Mouse (Mus musculus) G1E (cell line): ENCODE results near the gene AU018091. TPM values are rescaled to one million over a fixed set of nuclear protein-coding genes. Genes with fewer than 3 reads are reported as not detected.

Experiments used
- ATAC-seq: 2 replicates; pipeline ENCODE4 v1.8.0; 2016; ENCODE audit warnings: mild to moderate bottlenecking; ENCODE audit not compliant: insufficient number of reproducible peaks, poor library complexity, low FRiP score, severe bottlenecking; ENCODE audit errors: extremely low read depth
- DNase-seq: peaks from one replicate; pipeline ENCODE4 v3.0.0; 2012; ENCODE audit warnings: low spot score
- H3K27me3 ChIP-seq: 2 replicates; pipeline ENCODE4 v1.6.1; 2012; ENCODE audit warnings: mild to moderate bottlenecking, low read length, inconsistent platforms; ENCODE audit not compliant: insufficient read depth
- H3K36me3 ChIP-seq: replicated peaks from 2 replicates; pipeline ENCODE3; 2012; ENCODE audit warnings: mild to moderate bottlenecking, inconsistent platforms
- H3K4me1 ChIP-seq: 2 replicates; pipeline ENCODE4 v1.6.1; 2012; ENCODE audit warnings: low read depth, low read length, inconsistent platforms, mixed read lengths; ENCODE audit not compliant: insufficient read depth
- H3K4me3 ChIP-seq: 2 replicates; pipeline ENCODE4 v1.5.1; 2012; ENCODE audit warnings: low read depth, mild to moderate bottlenecking, inconsistent platforms, low read length, moderate library complexity, mixed read lengths
- H3K9me3 ChIP-seq: replicated peaks from 2 replicates; pipeline ENCODE4 v1.6.1; 2012; ENCODE audit warnings: inconsistent platforms
- CTCF ChIP-seq: IDR thresholded peaks from 2 replicates; pipeline ENCODE4 v1.5.1; 2012; ENCODE audit warnings: low read depth, low read length, inconsistent platforms, mixed read lengths
- GATA1 ChIP-seq: IDR thresholded peaks from 2 replicates; pipeline ENCODE4 v1.6.1; 2012; ENCODE audit warnings: borderline replicate concordance, low read length, inconsistent platforms, mixed read lengths
- GATA2 ChIP-seq: IDR thresholded peaks from 2 replicates; pipeline ENCODE4 v1.6.1; 2012; ENCODE audit warnings: low read depth, low read length, inconsistent platforms, borderline replicate concordance
- POLR2AphosphoS5 ChIP-seq: IDR thresholded peaks from 2 replicates; pipeline ENCODE4 v1.6.1; 2012; ENCODE audit warnings: low read depth, low read length, inconsistent platforms; ENCODE audit not compliant: insufficient replicate concordance
- TAL1 ChIP-seq: conservative IDR thresholded peaks from 2 replicates; pipeline ENCODE4 v1.6.1; 2012; ENCODE audit warnings: low read depth, low read length, inconsistent platforms, mixed read lengths
- polyA plus RNA-seq: library from polyadenylated mRNA; stranded (reverse); fragments of >175 nt; gene quantifications from 2 replicates; pipeline ENCODE4 v1.2.3, GENCODE M21; 2012
- total RNA-seq, 2 experiments: library from RNA; stranded (forward) in 1 of 2; stranded (reverse) in 1 of 2; fragments of 200-1000 nt in 1 of 2; fragments of >200 nt in 1 of 2; fragmentation: Nextera tagmentation in 1 of 2; gene quantifications; 2 replicates each; pipeline ENCODE4 v1.2.3; 2014 to 2017

The AU018091 gene
- total RNA-seq (2014; fragmentation: Nextera tagmentation), result not detected in 2 replicates
- total RNA-seq (2017), result 0.05 TPM in 1 of 2 replicates, not detected in the other
- not detected in 2 replicates for polyA plus RNA-seq

DNA sequence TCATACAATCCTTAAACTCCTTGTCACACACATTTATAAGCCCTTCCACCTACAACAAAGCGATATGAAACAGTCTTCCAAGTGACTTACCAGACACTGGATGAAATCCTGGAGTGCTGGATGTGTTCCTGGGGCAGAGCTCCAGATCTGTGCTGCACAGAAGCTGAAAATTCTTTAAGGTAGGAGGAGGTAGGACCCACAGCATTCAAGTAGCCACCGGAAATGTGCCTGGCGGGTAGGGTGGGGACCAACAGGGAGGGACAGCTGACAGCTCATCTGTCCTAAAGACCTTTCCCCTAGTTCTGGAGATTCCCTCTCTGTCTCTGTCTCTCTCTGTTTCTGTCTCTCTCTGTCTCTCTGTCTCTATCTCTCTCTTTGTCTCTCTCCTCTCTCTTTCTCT lies at the start of gene AU018091:
Gene AU018091 (minus strand): TSS at position 279 of the 400 bp plus-strand sequence.
- Histone ChIP-seq H3K9me3 (no peaks in the 10 kb centered on the region), H3K4me3 (no peak within 1 kb of the TSS), H3K36me3 (no peaks in the 10 kb centered on the region), H3K27me3 (no peaks in the 10 kb centered on the region), H3K4me1 (no peaks in the 10 kb centered on the region)
- no peak for TF ChIP-seq TAL1
- TF ChIP-seq GATA2, result no peak
- no peak for TF ChIP-seq GATA1
- TF ChIP-seq POLR2AphosphoS5, result no peak
- TF ChIP-seq CTCF, result no peak
- no peak for ATAC-seq
- no peak for DNase-seq

DNA sequence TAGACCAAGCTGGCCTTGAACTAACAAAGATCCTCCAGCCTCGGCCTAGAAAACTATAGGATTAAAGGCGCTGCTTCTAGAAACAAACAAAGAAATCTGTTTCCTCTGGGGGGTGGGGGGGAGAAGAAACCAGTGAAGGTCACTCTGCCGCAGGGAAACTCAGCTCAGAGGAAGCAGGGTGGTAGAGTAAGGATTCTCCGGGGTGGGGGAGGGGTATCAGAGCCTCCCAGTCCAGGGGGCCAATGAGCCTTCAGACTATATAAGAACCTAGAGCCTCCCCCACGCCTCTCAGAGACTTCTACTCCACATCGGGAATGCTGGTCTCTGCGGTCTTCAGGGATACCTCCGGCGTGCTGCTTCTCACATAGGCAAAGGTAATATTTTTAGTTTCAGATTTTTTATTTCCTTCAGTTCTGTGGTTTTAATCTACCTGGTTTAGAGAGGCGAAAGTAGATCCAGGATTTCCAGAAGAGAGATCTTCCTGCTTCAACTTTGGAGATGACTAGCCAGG lies 48.6 kb upstream of the AU018091 start:
- Histone ChIP-seq H3K36me3 (no peaks in the 10 kb centered on the region), H3K9me3 (no peaks in the 10 kb centered on the region), H3K27me3 (no peaks in the 10 kb centered on the region), H3K4me3 (no peak overlapping the region), H3K4me1 (no peaks in the 10 kb centered on the region)
- TF ChIP-seq POLR2AphosphoS5 (no peak), GATA2 (no peak), TAL1 (no peak), GATA1 (no peak), CTCF (no peak)
- no peak for DNase-seq
- ATAC-seq, result no peak

DNA sequence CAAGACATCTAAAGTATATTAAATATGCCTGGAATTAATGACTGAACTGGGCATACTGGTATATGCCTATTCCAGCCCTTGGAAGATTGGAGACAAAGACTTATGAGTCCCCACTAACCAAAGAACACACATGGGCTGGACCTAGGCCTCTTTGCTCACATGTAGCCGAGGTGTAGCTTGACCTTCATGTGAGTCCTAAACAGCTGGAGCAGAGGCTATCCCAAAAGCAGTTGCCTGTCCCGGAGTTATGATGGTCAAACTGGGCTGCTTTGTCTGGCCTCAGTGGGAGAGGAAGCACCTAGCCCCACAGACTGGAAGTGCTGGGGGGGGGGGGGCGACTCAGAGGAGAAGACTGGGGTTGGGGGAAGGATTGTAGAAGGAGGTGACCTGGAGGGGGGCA lies 47.3 kb upstream of the AU018091 start:
- DNase-seq, result no peak
- H3K9me3 ChIP-seq, result no peaks in the 10 kb centered on the region
- H3K4me3 ChIP-seq, result no peak overlapping the region
- no peaks in the 10 kb centered on the region for H3K4me1 ChIP-seq
- no peaks in the 10 kb centered on the region for H3K27me3 ChIP-seq
- H3K36me3 ChIP-seq, result no peaks in the 10 kb centered on the region
- TF ChIP-seq GATA1, result no peak
- TF ChIP-seq CTCF, result no peak
- no peak for TF ChIP-seq POLR2AphosphoS5
- TF ChIP-seq TAL1, result no peak
- no peak for TF ChIP-seq GATA2
- no peak for ATAC-seq

GRCm38 (mm10) chr7:3213557-3213956 lies 44.6 kb upstream of the AU018091 start:
- Histone ChIP-seq H3K4me3 (no peak overlapping the region), H3K36me3 (no peaks in the 10 kb centered on the region), H3K4me1 (no peaks in the 10 kb centered on the region), H3K9me3 (no peaks in the 10 kb centered on the region), H3K27me3 (no peaks in the 10 kb centered on the region)
- no peak for DNase-seq
- ATAC-seq, result no peak
- TF ChIP-seq CTCF, result no peak
- no peak for TF ChIP-seq POLR2AphosphoS5
- TF ChIP-seq TAL1, result no peak
- TF ChIP-seq GATA1, result no peak
- TF ChIP-seq GATA2, result no peak

GRCm38 (mm10) chr7:3213156-3213555 lies 44.2 kb upstream of the AU018091 start:
- no peaks in the 10 kb centered on the region for H3K4me1 ChIP-seq
- no peaks in the 10 kb centered on the region for H3K36me3 ChIP-seq
- TF ChIP-seq GATA2 (no peak), TAL1 (no peak), GATA1 (no peak), POLR2AphosphoS5 (no peak), CTCF (no peak)
- H3K9me3 ChIP-seq, result no peaks in the 10 kb centered on the region
- ATAC-seq, result no peak
- DNase-seq, result no peak
- H3K27me3 ChIP-seq, result no peaks in the 10 kb centered on the region
- H3K4me3 ChIP-seq, result no peak overlapping the region

DNA sequence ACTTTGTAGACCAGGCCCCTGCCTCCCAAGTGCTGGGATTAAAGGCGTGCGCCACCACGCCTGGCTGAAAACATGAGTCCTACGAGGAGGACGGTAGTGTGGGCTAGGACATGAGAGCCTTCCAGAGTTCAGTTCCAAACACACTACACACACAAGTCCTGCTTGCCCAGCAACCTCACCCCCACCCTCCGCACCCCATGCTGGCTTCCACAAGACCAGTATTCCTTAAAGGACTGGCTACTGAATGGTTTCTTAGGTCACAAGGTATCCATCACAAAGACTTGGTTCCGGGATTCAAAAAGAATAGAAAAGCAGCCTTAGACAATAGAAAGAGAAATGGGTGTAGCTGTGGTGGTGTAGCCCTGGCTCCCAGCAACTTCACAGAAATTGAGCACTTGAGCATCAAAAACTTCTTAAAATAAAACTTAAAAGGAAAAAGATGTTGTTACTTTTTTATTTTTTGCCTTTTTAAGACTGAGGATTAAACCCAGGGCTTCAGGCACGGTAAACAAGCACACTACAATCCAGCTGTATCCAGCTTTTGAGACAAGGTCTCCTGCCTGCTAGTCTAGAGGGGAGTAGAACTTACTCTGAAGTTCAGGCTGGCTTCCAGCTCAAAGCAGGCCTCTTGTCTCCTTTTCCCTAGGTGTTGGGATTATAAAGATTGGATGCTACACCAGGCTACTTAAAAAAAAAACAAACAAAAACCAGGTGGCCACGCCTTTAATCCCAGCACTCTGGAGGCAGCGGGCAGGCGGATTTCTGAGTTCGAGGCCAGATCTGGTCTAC lies 43.2 kb upstream of the AU018091 start:
- TF ChIP-seq TAL1, result no peak
- no peak for TF ChIP-seq GATA1
- no peak for TF ChIP-seq CTCF
- no peak for TF ChIP-seq GATA2
- TF ChIP-seq POLR2AphosphoS5, result no peak
- no peaks in the 10 kb centered on the region for H3K27me3 ChIP-seq
- no peaks in the 10 kb centered on the region for H3K4me1 ChIP-seq
- DNase-seq (no peak), ATAC-seq (no peak)
- H3K9me3 ChIP-seq, result no peaks in the 10 kb centered on the region
- no peaks in the 10 kb centered on the region for H3K36me3 ChIP-seq
- H3K4me3 ChIP-seq, result no peak overlapping the region
